Mouse (Mus musculus) forebrain, embryonic 15.5 days (tissue): Measurements from ENCODE around the gene Cadm2. TPM values are rescaled to one million over a fixed set of nuclear protein-coding genes. Genes with fewer than 3 reads are reported as not detected.

Source experiments
- ATAC-seq: fragments of 200-750 bp; cut with Nextera tagmentation; replicated peaks from 2 replicates; pipeline ENCODE4 v1.8.0; 2017; ENCODE audit warnings: mild to moderate bottlenecking, moderate TSS enrichment, moderate library complexity
- H3K27ac ChIP-seq: fragments of 300-500 bp; sonication (generic); replicated peaks from 2 replicates; pipeline ENCODE4 v1.5.1; 2015; ENCODE audit warnings: mild to moderate bottlenecking, inconsistent platforms
- H3K27me3 ChIP-seq: fragments of 300-500 bp; sonication (generic); 2 replicates; pipeline ENCODE4 v1.6.1; 2015; ENCODE audit warnings: inconsistent platforms
- H3K36me3 ChIP-seq: fragments of 300-500 bp; sonication (generic); 2 replicates; pipeline ENCODE4 v1.6.1; 2015; ENCODE audit warnings: mild to moderate bottlenecking, inconsistent platforms
- H3K4me1 ChIP-seq: fragments of 300-500 bp; sonication (generic); 2 replicates; pipeline ENCODE4 v1.6.1; 2015; ENCODE audit warnings: inconsistent platforms
- H3K4me2 ChIP-seq: fragments of 300-500 bp; sonication (generic); replicated peaks from 2 replicates; pipeline ENCODE4 v1.6.1; 2015; ENCODE audit warnings: mild to moderate bottlenecking, inconsistent platforms
- H3K4me3 ChIP-seq: fragments of 300-500 bp; sonication (generic); 2 replicates; pipeline ENCODE4 v1.5.1; 2015; ENCODE audit warnings: mild to moderate bottlenecking, inconsistent platforms
- H3K9ac ChIP-seq: fragments of 300-500 bp; sonication (generic); replicated peaks from 2 replicates; pipeline ENCODE4 v1.6.1; 2015; ENCODE audit warnings: mild to moderate bottlenecking, inconsistent platforms
- H3K9me3 ChIP-seq: fragments of 300-500 bp; sonication (generic); 2 replicates; pipeline ENCODE4 v1.6.1; 2016; ENCODE audit warnings: inconsistent platforms
- WGBS: fragments of 180-500 bp; shearing (Covaris S2); methylation state at CpG from one replicate; pipeline ENCODE4 v1.1.7; 2015; ENCODE audit warnings: mixed read lengths; 5-methylcytosine and 5-hydroxymethylcytosine counted together
- polyA plus RNA-seq: library from polyadenylated mRNA; unstranded; fragments of >200 nt; fragmentation: Nextera tagmentation; extraction: Ambion mirVana; gene quantifications from 2 replicates; pipeline ENCODE4 v1.2.1, GENCODE M21; 2015

Gene Cadm2
- 36.4 and 37.3 TPM in 2 replicates for polyA plus RNA-seq

GRCm38 (mm10) chr16:67620826-67621505, at the start of gene Cadm2:
Gene Cadm2 (minus strand): TSS chr16:67620908.
- no peaks in the 10 kb centered on the region for H3K9me3 ChIP-seq
- 1% methylated on average over 21 of the region's 35 CpGs for WGBS

DNA sequence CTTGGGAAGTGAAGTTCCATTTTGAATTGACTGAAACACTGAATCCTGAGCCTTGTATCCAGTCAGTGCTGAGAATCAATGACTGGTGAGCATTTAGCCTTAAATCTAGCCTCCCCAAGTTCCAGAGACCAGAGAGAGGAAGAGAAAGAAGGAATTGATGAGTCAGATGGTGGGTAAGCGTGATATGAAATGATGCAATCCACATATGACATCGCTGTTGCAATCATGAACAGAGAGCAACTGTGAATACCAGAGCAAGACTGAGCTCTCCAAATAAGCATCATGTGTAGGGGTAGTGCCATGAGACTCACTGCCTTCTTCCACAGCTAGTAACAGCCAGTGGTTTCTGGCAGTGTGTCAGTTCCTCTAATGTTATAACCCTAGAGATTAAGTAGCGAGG, 26.2 kb upstream of the Cadm2 start:
- no peak overlapping the region for H3K4me2 ChIP-seq
- H3K27me3 ChIP-seq: no peaks in the 10 kb centered on the region
- 0 out of 2 replicates have a peak, but pooled peaks cover 5% of the 10 kb centered on the region for H3K4me1 ChIP-seq
- no peak for ATAC-seq
- H3K9ac ChIP-seq: no peak overlapping the region
- no peak overlapping the region for H3K4me3 ChIP-seq
- WGBS: 94% methylated on average over 3 of the region's 3 CpGs
- no peaks in the 10 kb centered on the region for H3K9me3 ChIP-seq
- H3K36me3 ChIP-seq: no peaks in the 10 kb centered on the region
- H3K27ac ChIP-seq: no peak overlapping the region

More at GRCm38 (mm10) chr16:67620826-67621505, at the start of gene Cadm2:
- Histone ChIP-seq H3K27me3 (no peaks in the 10 kb centered on the region), H3K4me1 (peaks cover 13% of the 10 kb centered on the region), H3K4me2 (peak within 1 kb of the TSS; percentile 71), H3K9ac (peak within 1 kb of the TSS; percentile 79), H3K27ac (peak within 1 kb of the TSS; percentile 95), H3K4me3 (peak within 1 kb of the TSS; percentile 83), H3K36me3 (no peaks in the 10 kb centered on the region)
- peak; percentile 99 for ATAC-seq

DNA sequence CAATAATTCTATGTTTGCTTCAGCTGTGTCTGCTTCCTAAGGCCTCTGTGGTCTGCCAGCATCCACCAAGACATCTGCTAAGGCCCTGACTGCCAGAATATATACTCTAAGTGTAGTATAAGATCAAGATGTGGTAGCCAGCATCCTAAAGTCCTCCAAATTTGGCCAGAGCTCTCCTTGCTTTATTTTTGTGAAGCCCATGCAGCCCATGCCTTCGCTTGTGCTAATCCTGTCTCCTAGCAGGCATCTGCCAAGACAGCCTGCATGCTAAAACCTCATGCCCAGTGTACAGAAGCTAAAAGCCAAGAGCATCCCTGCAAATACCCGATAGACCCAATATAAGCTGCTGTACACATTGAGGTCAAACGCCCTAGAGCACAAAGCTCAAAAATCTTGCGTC, 22.9 kb upstream of the Cadm2 start:
- Histone ChIP-seq H3K4me1 (0 out of 2 replicates have a peak, but pooled peaks cover 5% of the 10 kb centered on the region), H3K27ac (no peak overlapping the region), H3K27me3 (no peaks in the 10 kb centered on the region), H3K4me2 (no peak overlapping the region), H3K4me3 (no peak overlapping the region), H3K36me3 (no peaks in the 10 kb centered on the region), H3K9me3 (no peaks in the 10 kb centered on the region), H3K9ac (no peak overlapping the region)
- ATAC-seq: no peak
- 86% methylated on average over 4 of the region's 4 CpGs for WGBS

GRCm38 (mm10) chr16:67619906-67620781, 564 bp downstream of the Cadm2 start:
- Histone ChIP-seq H3K9ac (peak overlapping the region; percentile 79), H3K4me3 (peak overlapping the region; percentile 83), H3K4me1 (peaks cover 13% of the 10 kb centered on the region), H3K9me3 (no peaks in the 10 kb centered on the region), H3K27ac (peak overlapping the region; percentile 95), H3K4me2 (peak overlapping the region; percentile 71), H3K27me3 (no peaks in the 10 kb centered on the region), H3K36me3 (no peaks in the 10 kb centered on the region)
- WGBS: under 1% methylated on average over 60 of the region's 61 CpGs
- peak; percentile 59 for ATAC-seq

DNA sequence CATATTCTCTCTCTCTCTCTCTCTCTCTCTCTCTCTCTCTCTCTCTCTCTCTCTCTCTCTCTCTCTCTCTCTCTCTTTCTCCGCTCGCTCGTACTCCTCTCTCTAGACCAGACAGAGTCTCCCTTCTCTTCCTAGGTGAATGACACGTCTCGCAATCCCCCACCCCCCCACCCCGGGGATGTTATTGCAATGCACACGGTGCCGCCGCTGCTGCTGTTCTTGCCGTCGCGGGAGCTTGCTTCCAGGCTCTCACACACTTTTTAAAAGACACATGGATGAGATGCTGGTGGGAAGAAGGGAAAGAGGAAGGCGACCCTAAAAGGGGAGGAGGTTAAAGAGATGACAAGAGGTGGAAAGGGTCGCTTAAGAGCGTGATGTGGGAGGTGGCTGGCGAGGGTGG, 1.3 kb downstream of the Cadm2 start:
- peak overlapping the region; percentile 71 for H3K4me2 ChIP-seq
- ATAC-seq: peak; percentile 0
- no peaks in the 10 kb centered on the region for H3K9me3 ChIP-seq
- no peaks in the 10 kb centered on the region for H3K36me3 ChIP-seq
- no peaks in the 10 kb centered on the region for H3K27me3 ChIP-seq
- peak overlapping the region; percentile 79 for H3K9ac ChIP-seq
- H3K4me1 ChIP-seq: peaks cover 13% of the 10 kb centered on the region
- H3K4me3 ChIP-seq: peak overlapping the region; percentile 83
- peak overlapping the region; percentile 95 for H3K27ac ChIP-seq
- under 1% methylated on average over 16 of the region's 16 CpGs for WGBS

GRCm38 (mm10) chr16:67618817-67619216, 1.9 kb downstream of the Cadm2 start:
- Histone ChIP-seq H3K4me1 (peaks cover 16% of the 10 kb centered on the region), H3K27me3 (no peaks in the 10 kb centered on the region), H3K4me3 (peak overlapping the region; percentile 83), H3K9me3 (no peaks in the 10 kb centered on the region), H3K4me2 (peak overlapping the region; percentile 71), H3K27ac (peak overlapping the region; percentile 95), H3K36me3 (no peaks in the 10 kb centered on the region), H3K9ac (peak overlapping the region; percentile 53)
- no peak for ATAC-seq
- WGBS: 4% methylated on average over 13 of the region's 13 CpGs

GRCm38 (mm10) chr16:67617811-67618210, 2.9 kb downstream of the Cadm2 start:
- under 1% methylated on average over 25 of the region's 25 CpGs for WGBS
- Histone ChIP-seq H3K36me3 (no peaks in the 10 kb centered on the region), H3K4me3 (peak overlapping the region; percentile 83), H3K27me3 (no peaks in the 10 kb centered on the region), H3K4me1 (peaks cover 21% of the 10 kb centered on the region), H3K4me2 (peak overlapping the region; percentile 71), H3K27ac (peak overlapping the region; percentile 85), H3K9me3 (no peaks in the 10 kb centered on the region), H3K9ac (peak overlapping the region; percentile 62)
- ATAC-seq: peak; percentile 6; the same call in 1 of the 2 replicates

DNA sequence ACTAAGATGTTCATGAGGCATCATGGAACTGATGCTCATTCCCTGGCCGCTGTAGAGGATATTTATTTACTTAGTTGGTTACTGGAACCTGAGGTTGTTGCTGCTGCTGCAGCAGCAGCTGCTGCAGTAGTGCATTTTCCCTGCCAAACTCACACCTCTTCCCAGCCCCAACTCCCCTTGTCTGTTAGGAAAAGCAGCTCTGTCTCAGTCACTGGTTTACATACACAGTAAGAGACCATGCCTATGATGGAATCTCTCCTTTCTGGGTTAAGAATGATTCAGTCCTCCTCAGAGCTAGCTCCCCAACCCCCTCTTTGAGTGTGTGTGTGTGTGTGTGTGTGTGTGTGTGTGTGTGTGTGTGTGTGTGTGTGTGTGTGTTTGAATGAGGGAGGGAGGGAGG, 3.5 kb downstream of the Cadm2 start:
- peaks cover 21% of the 10 kb centered on the region for H3K4me1 ChIP-seq
- peak overlapping the region; percentile 4; the same call in 1 of the 2 replicates for H3K9ac ChIP-seq
- H3K27me3 ChIP-seq: no peaks in the 10 kb centered on the region
- WGBS: 25% methylated on average over 1 of the region's 1 CpGs
- H3K36me3 ChIP-seq: no peaks in the 10 kb centered on the region
- no peak for ATAC-seq
- H3K27ac ChIP-seq: peak overlapping the region; percentile 85
- H3K4me2 ChIP-seq: peak overlapping the region; percentile 71
- H3K4me3 ChIP-seq: peak overlapping the region; percentile 83
- H3K9me3 ChIP-seq: no peaks in the 10 kb centered on the region

GRCm38 (mm10) chr16:67613876-67614275, 6.8 kb downstream of the Cadm2 start:
- no peak overlapping the region for H3K9ac ChIP-seq
- H3K27ac ChIP-seq: no peak overlapping the region
- H3K9me3 ChIP-seq: no peaks in the 10 kb centered on the region
- H3K4me3 ChIP-seq: no peak overlapping the region
- H3K36me3 ChIP-seq: no peaks in the 10 kb centered on the region
- ATAC-seq: 0 out of 2 replicates have a peak, but pooled peaks have one; percentile 7
- H3K4me2 ChIP-seq: no peak overlapping the region
- H3K27me3 ChIP-seq: no peaks in the 10 kb centered on the region
- H3K4me1 ChIP-seq: peaks cover 46% of the 10 kb centered on the region
- 26% methylated on average over 2 of the region's 2 CpGs for WGBS

- 2% methylated on average over 7 of the region's 7 CpGs for WGBS
- Histone ChIP-seq H3K9ac (0 out of 2 replicates have a peak overlapping the region, but pooled peaks have one; percentile 15), H3K9me3 (no peaks in the 10 kb centered on the region), H3K27ac (peak overlapping the region; percentile 67), H3K36me3 (no peaks in the 10 kb centered on the region), H3K4me2 (peak overlapping the region; percentile 38), H3K4me1 (peaks cover 38% of the 10 kb centered on the region), H3K4me3 (peak overlapping the region; percentile 13; the same call in 1 of the 2 replicates), H3K27me3 (no peaks in the 10 kb centered on the region)
- peak; percentile 90 for ATAC-seq
Measured at GRCm38 (mm10) chr16:67610904-67611681, 9.6 kb downstream of the Cadm2 start.

GRCm38 (mm10) chr16:67609116-67609515, 11.6 kb downstream of the Cadm2 start:
- whole genome bisulfite sequencing: 63% methylated on average over 4 of the region's 4 CpGs
- Histone ChIP-seq H3K4me3 (no peak overlapping the region), H3K9me3 (no peaks in the 10 kb centered on the region), H3K27me3 (no peaks in the 10 kb centered on the region), H3K36me3 (no peaks in the 10 kb centered on the region), H3K27ac (no peak overlapping the region), H3K9ac (no peak overlapping the region), H3K4me2 (no peak overlapping the region), H3K4me1 (peaks cover 38% of the 10 kb centered on the region)
- ATAC-seq: no peak
